Mouse (Mus musculus) spleen, adult 2 months (tissue): ENCODE results near the gene Frs3.

ENCODE experiments used
- CTCF ChIP-seq: fragments of 200-500 bp; IDR thresholded peaks from 2 replicates; pipeline ENCODE4 v1.5.1; 2011; ENCODE audit warnings: mild to moderate bottlenecking, inconsistent platforms; ENCODE audit not compliant: insufficient read depth, insufficient read length, insufficient replicate concordance; ENCODE audit errors: extremely low read depth
- POLR2A ChIP-seq: fragments of 200-500 bp; IDR thresholded peaks from 2 replicates; pipeline ENCODE4 v1.6.1; 2011; ENCODE audit warnings: low read depth, low read length, inconsistent platforms

- TF ChIP-seq CTCF (no peak), POLR2A (no peak)
Measured at GRCm38 (mm10) chr17:47726566-47726965, 37.7 kb downstream of the Frs3 start, which contains the start of gene Pgc.
